Mouse (Mus musculus): ENCODE data around the gene Bloc1s1. TPM values are rescaled to one million over a fixed set of nuclear protein-coding genes. Genes with fewer than 3 reads are reported as not detected.

Bloc1s1 gene
- polyA plus RNA-seq, 1 experiment from 2014 or later = 268 TPM

DNA sequence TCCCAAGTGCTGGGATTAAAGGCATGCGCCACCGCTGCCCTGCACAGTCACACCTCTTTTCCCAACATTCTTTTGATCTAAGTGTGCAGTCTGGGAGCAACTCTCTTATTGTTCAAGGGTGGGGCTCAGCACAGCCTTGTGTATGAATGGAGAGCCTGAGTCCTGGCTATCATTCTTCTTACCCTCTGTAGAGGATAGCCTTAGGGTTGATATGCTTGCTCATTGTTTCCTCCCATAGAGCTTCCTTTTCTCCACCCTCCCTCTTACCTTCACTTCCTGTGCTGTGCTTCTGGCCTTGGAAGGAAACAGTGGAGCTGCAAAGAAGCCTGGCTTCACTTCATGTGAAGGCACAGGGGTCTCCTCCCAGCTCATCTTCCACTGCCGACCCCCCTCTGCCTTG is 23.1 kb downstream of the Bloc1s1 start, which contains the start of gene Cd63:
Gene Cd63 (plus strand): TSS at position 292 of the 400 bp plus-strand sequence.
- no peak within 1 kb of the TSS for H3K9ac ChIP-seq
- H3K4me1 ChIP-seq (replicated peaks) = peaks cover 13% of the 10 kb centered on the region
- H3K27me3 ChIP-seq = peaks cover 13% of the 10 kb centered on the region
- H3K27ac ChIP-seq (replicated peaks) = no peak within 1 kb of the TSS
- H3K9me3 ChIP-seq = no peaks in the 10 kb centered on the region
- no peak within 1 kb of the TSS for H3K4me3 ChIP-seq
- 85% methylated on average over 3 of the region's 3 CpGs for WGBS
- H3K4me2 ChIP-seq = no peak within 1 kb of the TSS
- no peaks in the 10 kb centered on the region for H3K36me3 ChIP-seq
- ATAC-seq (ENCODE audit: low FRiP score, low read depth) = no peak

DNA sequence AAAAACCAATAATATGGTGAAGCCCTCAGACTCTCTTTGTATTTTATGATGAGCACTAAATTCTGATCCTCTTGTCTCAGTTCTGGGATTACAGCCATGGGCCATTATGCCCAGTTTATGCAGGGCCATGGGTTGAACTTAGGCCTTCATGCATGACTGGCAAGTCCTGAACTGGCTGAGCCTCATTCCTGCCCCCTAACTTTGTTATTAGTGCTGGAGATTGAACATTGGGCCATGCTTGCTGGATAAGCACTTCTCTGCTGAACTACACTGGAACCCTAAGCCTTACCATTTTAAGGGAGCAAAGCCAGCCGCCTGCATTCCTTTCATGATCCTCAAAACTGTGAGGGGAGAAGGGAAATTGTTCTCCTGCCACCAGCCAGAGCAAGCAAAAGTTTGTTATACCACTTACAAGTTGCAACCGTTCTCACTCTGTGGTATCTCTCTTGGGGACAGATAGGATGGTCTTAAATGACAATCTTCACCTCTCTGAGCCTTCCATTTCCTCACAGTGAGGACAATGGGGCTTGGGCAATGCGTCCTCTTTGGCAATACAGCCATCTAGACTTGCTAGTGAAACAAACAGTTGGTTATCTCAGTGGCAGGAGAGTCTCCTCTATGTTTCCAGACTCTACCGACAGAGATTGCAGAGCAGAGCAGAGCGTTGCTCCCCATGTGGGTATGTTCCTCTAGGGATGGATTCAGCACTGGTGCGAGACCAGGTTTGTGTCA is 23.9 kb downstream of the Bloc1s1 start:
- no peak overlapping the region for H3K9ac ChIP-seq
- H3K27ac ChIP-seq (replicated peaks) = no peak overlapping the region
- WGBS = 87% methylated on average over 6 of the region's 6 CpGs
- no peaks in the 10 kb centered on the region for H3K9me3 ChIP-seq
- H3K4me3 ChIP-seq = no peak overlapping the region
- no peaks in the 10 kb centered on the region for H3K36me3 ChIP-seq
- no peak overlapping the region for H3K4me2 ChIP-seq
- peaks cover 18% of the 10 kb centered on the region for H3K4me1 ChIP-seq (replicated peaks)
- ATAC-seq (ENCODE audit: low FRiP score, low read depth) = no peak
- peaks cover 13% of the 10 kb centered on the region for H3K27me3 ChIP-seq

DNA sequence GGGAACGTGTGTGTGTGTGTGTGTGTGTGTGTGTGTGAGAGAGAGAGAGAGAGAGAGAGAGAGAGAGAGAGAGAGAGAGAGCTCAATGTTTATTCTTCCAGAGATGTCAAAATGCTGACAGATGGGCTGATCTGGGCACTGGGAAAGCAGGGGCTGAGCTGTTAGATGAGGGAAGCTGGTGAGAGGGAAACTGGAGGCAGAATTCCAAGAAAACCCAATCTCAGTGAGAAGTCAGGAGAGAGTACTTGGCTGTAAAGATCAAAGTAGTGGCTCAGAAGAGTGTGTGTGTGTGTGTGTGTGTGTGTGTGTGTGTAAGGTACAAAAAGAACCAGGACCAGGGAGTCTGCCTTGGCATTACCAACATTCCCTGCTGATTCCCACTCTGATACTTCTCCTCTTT is 26.3 kb downstream of the Bloc1s1 start:
- no peak for ATAC-seq (ENCODE audit: low FRiP score, low read depth)
- Histone ChIP-seq H3K9ac (no peak overlapping the region), H3K9me3 (no peaks in the 10 kb centered on the region), H3K27me3 (peaks cover 13% of the 10 kb centered on the region), H3K4me2 (no peak overlapping the region), H3K36me3 (no peaks in the 10 kb centered on the region), H3K4me1 (replicated peaks) (peaks cover 25% of the 10 kb centered on the region), H3K4me3 (no peak overlapping the region), H3K27ac (replicated peaks) (no peak overlapping the region)
- WGBS = 19% methylated on average over 1 of the region's 1 CpGs

DNA sequence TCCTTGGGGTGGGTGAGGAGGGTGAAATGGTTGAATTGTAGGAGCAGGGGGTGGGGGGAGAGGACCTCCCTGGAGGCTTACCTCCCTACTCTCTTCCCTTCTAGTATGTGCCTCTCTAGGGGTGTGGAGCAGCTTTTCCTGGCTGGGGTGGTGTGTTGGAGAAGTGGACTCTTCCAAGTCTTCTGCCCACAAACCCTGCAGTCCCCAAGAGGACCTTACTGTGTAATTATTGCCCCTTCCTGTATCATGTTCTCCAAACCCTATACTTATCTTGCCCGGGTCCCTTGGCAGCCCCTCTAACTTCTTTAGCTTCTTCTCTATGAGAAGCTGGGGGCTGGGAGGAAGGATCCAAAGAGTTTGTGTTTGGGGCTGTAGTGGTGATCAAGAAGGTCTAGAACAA is 27.0 kb downstream of the Bloc1s1 start:
- Histone ChIP-seq H3K36me3 (no peaks in the 10 kb centered on the region), H3K27me3 (peaks cover 13% of the 10 kb centered on the region), H3K4me2 (peak overlapping the region; percentile 45; the same call in 1 of the 2 replicates), H3K27ac (replicated peaks) (0 out of 2 replicates have a peak overlapping the region, but pooled peaks have one; percentile 7), H3K9ac (no peak overlapping the region), H3K4me1 (replicated peaks) (peaks cover 29% of the 10 kb centered on the region), H3K4me3 (0 out of 2 replicates have a peak overlapping the region, but pooled peaks have one; percentile 18), H3K9me3 (no peaks in the 10 kb centered on the region)
- 57% methylated on average over 1 of the region's 1 CpGs for WGBS
- ATAC-seq (ENCODE audit: low FRiP score, low read depth) = no peak

DNA sequence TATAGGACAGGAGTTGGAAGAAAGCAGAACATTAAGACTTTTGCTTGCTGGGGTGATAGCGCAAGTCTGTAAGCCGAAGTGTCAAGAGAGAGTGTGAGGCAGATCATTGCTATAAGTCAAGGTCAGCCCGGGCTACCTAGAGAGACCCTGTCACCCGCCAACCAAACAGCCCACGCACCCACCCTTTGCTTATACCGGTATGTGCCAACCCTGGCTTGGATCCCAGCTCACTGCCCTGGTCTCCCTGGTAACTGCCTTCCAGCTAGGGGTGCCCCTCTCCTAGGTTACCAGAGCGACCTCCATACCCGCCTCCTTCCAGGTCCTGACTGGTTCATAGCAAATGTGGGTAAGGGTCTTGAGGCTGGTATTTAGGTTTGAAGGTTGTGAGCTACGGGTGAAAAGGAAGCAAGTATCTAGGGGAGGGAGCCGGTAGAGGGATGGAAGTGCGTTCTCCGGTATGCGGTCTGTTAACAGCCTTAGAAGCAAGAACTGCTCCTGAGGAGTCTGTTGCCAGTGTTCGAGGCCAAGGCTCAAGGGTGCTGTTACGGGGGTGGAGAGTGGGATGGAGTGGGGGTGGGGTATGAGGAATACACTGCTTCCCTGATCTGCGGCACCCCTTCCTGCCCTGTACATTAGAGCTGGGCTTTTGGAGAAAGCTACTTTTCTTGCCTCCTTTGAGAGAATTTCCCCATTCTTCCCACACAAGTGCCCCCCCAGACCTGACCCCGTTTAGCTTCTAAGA is 27.7 kb downstream of the Bloc1s1 start:
- Histone ChIP-seq H3K4me3 (peak overlapping the region; percentile 18), H3K4me2 (peak overlapping the region; percentile 45), H3K9ac (no peak overlapping the region; the same call in 1 of the 2 replicates), H3K27ac (replicated peaks) (peak overlapping the region; percentile 52; the same call in 1 of the 2 replicates), H3K27me3 (peaks cover 13% of the 10 kb centered on the region), H3K4me1 (replicated peaks) (peaks cover 29% of the 10 kb centered on the region), H3K9me3 (no peaks in the 10 kb centered on the region), H3K36me3 (no peaks in the 10 kb centered on the region)
- WGBS = 2% methylated on average over 17 of the region's 17 CpGs
- ATAC-seq (ENCODE audit: low FRiP score, low read depth) = peak; percentile 63

DNA sequence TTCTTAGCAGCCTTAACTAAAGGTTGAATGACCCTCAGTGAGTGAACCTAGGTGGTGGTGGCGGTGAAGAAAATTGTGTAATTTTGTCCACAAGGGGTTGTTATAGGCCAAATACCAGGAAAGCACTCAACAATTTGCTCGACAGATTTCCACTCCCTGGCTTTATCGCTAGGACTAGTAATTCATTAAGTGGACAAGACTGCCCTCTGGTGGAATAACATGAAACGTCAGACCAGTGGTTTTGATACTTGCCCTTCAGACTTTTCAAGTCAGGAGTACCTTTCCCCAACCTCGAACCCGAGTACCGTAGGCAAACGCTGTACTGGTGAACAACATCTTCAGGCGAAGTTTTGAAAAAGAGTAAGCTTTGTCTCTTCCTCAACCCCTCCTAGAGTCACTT is 28.4 kb downstream of the Bloc1s1 start:
- peaks cover 13% of the 10 kb centered on the region for H3K27me3 ChIP-seq
- WGBS = under 1% methylated on average over 9 of the region's 9 CpGs
- no peak overlapping the region for H3K4me3 ChIP-seq
- H3K4me1 ChIP-seq (replicated peaks) = peaks cover 33% of the 10 kb centered on the region
- H3K9me3 ChIP-seq = no peaks in the 10 kb centered on the region
- H3K36me3 ChIP-seq = no peaks in the 10 kb centered on the region
- ATAC-seq (ENCODE audit: low FRiP score, low read depth) = no peak
- H3K9ac ChIP-seq = no peak overlapping the region
- no peak overlapping the region for H3K27ac ChIP-seq (replicated peaks)
- peak overlapping the region; percentile 45 for H3K4me2 ChIP-seq

DNA sequence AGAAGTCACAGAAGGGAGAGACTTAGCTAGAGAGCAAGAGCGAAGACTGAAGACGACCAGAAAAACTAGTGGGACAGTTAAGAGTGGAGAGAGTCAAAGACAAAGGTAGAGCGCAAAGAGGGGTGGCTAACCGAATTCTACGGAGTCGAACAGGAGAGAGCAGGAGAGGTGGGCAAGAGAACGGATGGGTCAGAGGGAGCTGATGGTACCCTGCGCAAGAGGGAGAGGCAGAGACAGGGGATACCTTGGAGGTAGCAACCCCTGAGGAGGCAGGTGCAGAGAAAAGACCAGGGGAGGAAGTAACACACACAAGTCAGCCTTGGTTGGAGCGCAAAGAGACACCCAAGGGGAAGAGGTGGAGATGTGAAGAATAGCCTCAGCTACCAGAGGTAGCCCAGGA is 31.6 kb downstream of the Bloc1s1 start:
- peak overlapping the region; percentile 92 for H3K27ac ChIP-seq (replicated peaks)
- H3K36me3 ChIP-seq = peaks cover 8% of the 10 kb centered on the region; the same call in 1 of the 2 replicates
- ATAC-seq (ENCODE audit: low FRiP score, low read depth) = peak; percentile 8
- H3K27me3 ChIP-seq = peaks cover 13% of the 10 kb centered on the region
- H3K4me3 ChIP-seq = peak overlapping the region; percentile 77
- H3K9ac ChIP-seq = peak overlapping the region; percentile 85
- H3K4me2 ChIP-seq = peak overlapping the region; percentile 91
- H3K9me3 ChIP-seq = no peaks in the 10 kb centered on the region
- peaks cover 52% of the 10 kb centered on the region for H3K4me1 ChIP-seq (replicated peaks)
- 1% methylated on average over 9 of the region's 9 CpGs for WGBS

DNA sequence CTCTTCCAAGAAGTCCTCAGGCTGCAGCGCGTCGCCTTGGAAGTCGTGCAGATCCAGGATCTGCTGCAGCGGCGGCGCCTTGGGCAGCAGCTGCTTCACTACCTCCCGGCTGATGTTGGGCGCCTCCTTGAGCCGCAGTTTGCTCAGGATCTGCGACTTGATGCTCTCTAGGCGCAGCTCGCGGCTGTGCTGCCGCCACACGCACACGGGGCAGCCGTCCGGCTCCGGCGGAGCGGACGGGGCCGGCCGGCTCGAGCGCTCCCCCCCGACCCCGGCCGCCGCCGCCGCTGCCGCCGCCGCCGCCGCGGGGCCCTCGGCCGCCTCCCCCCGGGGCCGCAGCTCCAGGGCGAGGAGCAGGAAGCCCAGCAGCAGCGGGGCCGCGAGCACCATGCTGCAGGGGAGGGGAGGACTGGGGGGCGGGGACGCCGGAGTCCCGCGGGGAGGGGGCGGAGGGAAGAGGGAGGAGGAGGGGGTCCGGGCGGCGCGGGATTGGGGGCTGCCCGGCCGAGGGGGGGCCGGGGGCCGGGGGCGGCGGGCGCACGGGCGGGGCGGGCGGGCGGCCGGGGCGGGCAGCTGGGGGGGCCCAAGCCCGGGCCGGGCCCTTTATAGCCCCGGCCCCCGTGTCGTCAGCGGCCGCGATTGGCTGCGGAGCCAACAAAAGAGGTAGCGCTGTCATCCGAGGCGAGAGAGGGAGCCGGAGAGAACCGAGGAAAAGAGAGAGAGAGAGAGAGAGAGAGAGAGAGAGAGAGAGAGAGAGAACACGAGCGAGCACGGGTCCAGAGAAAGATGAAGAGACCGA is 32.3 kb downstream of the Bloc1s1 start, which contains the start of gene Gdf11:
Gene Gdf11 (minus strand): TSS at position 423 of the 799 bp plus-strand sequence.
- H3K4me1 ChIP-seq (replicated peaks) = peaks cover 45% of the 10 kb centered on the region

DNA sequence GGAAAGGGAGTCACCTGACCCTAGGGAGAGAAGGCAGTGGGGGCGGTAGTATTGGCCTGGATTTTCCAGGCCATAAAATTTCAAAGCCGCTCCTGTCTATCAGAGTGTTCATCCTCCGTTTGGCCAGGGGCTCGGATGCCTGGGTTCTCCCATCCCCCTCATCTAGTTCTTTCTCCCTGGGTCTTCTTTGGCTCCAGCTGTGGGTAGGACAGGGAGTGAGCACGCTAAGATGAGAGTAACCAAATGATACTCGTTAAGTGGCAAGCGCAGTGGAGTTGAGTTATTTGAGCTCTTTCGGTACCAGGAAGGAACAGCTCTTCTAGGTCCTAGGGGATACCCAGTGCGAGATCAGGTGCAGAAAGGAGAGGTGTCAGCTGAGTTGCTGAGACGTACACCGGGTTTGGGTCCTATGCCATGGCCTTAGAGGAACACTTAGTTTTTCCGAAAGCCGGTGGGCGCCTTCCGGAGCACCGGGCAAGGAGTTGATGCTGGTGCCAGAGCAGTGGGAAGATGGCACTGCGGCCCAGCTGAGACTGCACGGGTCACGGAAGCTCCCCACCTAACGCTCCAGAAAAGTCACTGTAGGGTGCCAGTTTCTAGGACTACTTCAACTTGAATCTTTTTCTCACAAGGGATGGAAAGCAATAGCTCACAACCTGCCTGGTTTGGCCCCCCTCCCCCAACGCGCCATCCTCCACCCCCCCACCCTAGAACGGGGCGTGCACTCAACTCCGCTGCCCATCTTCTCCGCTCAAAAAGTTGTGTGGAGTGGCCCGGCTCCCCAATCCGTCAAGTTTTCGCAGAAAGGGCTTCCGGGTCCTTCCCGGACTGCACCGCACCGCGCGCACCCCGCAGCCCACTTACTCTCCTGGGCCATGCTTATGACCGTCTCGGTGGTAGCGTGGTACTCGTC is 33.2 kb downstream of the Bloc1s1 start:
- ATAC-seq (ENCODE audit: low FRiP score, low read depth) = peak; percentile 7
- Histone ChIP-seq H3K27ac (replicated peaks) (peak overlapping the region; percentile 92), H3K4me2 (peak overlapping the region; percentile 91), H3K4me1 (replicated peaks) (peaks cover 38% of the 10 kb centered on the region), H3K9me3 (no peaks in the 10 kb centered on the region), H3K27me3 (no peaks in the 10 kb centered on the region), H3K9ac (peak overlapping the region; percentile 85), H3K36me3 (peaks cover 11% of the 10 kb centered on the region; the same call in 1 of the 2 replicates), H3K4me3 (peak overlapping the region; percentile 77)
- WGBS = under 1% methylated on average over 40 of the region's 40 CpGs

More for the DNA sequence above, 32.3 kb downstream of the Bloc1s1 start, which contains the start of gene Gdf11:
- peak; percentile 86 for ATAC-seq (ENCODE audit: low FRiP score, low read depth)
- Histone ChIP-seq H3K4me3 (peak within 1 kb of the TSS; percentile 77), H3K9ac (peak within 1 kb of the TSS; percentile 85), H3K27ac (replicated peaks) (peak within 1 kb of the TSS; percentile 92), H3K4me2 (peak within 1 kb of the TSS; percentile 91), H3K36me3 (peaks cover 9% of the 10 kb centered on the region; the same call in 1 of the 2 replicates), H3K9me3 (no peaks in the 10 kb centered on the region), H3K27me3 (peaks cover 5% of the 10 kb centered on the region)
- WGBS = under 1% methylated on average over 58 of the region's 89 CpGs

DNA sequence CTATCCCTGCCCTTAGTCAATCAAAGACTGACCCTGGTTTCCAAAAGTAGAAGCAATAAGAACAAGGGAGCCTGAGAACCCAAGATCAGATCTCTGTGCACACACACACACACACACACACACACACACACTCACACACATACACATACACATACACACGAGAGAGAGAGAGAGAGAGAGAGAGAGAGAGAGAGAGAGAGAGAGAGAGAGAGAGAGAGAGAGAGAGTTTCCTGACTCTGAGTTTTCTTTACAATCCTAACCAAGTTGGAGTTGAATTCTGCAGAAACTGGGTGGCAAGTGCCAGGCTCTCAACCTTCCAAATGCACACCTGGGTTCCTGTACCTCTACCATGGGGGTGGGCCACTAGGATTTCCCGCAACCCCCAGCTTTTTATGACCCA is 34.0 kb downstream of the Bloc1s1 start:
- peak overlapping the region; percentile 91 for H3K4me2 ChIP-seq
- H3K9ac ChIP-seq = peak overlapping the region; percentile 85; the same call in 1 of the 2 replicates
- H3K36me3 ChIP-seq = peaks cover 12% of the 10 kb centered on the region; the same call in 1 of the 2 replicates
- no peaks in the 10 kb centered on the region for H3K27me3 ChIP-seq
- peak overlapping the region; percentile 77 for H3K4me3 ChIP-seq
- ATAC-seq (ENCODE audit: low FRiP score, low read depth) = no peak
- 8% methylated on average over 1 of the region's 2 CpGs for WGBS
- no peaks in the 10 kb centered on the region for H3K9me3 ChIP-seq
- H3K4me1 ChIP-seq (replicated peaks) = peaks cover 34% of the 10 kb centered on the region
- H3K27ac ChIP-seq (replicated peaks) = peak overlapping the region; percentile 92; the same call in 1 of the 2 replicates
